Mouse (Mus musculus) erythroblast, embryonic 14.5 days (primary cell): ENCODE measurements around the gene Slc6a11. TPM values are rescaled to one million over a fixed set of nuclear protein-coding genes. Genes with fewer than 3 reads are reported as not detected.

Experiments
- H3K27me3 ChIP-seq: 2 replicates; pipeline ENCODE4 v1.6.1; 2012; ENCODE audit warnings: inconsistent platforms; ENCODE audit not compliant: control insufficient read depth
- H3K36me3 ChIP-seq: 2 replicates; pipeline ENCODE4 v1.6.1; 2012; ENCODE audit warnings: mild to moderate bottlenecking, inconsistent platforms; ENCODE audit not compliant: control insufficient read depth
- H3K4me1 ChIP-seq: 2 replicates; pipeline ENCODE4 v1.6.1; 2012; ENCODE audit warnings: inconsistent platforms; ENCODE audit not compliant: control insufficient read depth
- H3K4me3 ChIP-seq: replicated peaks from 2 replicates; pipeline ENCODE3; 2012; ENCODE audit warnings: moderate library complexity, mild to moderate bottlenecking, inconsistent platforms
- H3K9me3 ChIP-seq: 2 replicates; pipeline ENCODE4 v1.6.1; 2012; ENCODE audit warnings: low read length, inconsistent platforms, mixed read lengths; ENCODE audit not compliant: control insufficient read depth
- GATA1 ChIP-seq: IDR thresholded peaks from 2 replicates; pipeline ENCODE4 v1.6.1; 2012; ENCODE audit warnings: low read length, inconsistent platforms, mixed read lengths
- TAL1 ChIP-seq: IDR thresholded peaks from 3 replicates; pipeline ENCODE4 v1.6.1; 2012; ENCODE audit warnings: low read length, inconsistent platforms, mixed read lengths
- polyA plus RNA-seq: library from polyadenylated mRNA; stranded (reverse); fragments of >175 nt; gene quantifications from 2 replicates; pipeline ENCODE4 v1.2.3, GENCODE M21; 2012

The Slc6a11 gene
- polyA plus RNA-seq, 1 experiment = not detected

DNA sequence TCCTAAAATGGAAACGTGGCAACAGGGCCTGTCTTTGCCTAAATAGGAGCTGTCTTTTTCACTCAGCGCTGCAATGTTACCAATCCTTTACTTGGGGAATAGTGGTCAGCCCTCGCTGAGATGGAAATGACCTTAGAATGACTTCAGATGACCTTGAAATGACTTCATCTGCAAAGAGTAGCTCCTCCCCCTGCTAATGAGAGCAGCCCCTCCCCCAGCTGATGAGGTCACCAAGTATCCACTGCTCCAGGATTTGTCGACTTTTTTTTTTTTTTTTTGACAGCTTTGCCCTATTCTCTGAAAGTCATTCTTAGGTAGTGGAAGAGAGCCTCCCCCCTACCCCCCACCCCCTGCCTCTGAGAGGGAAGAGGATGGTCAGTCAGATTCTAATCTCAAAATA is 154.4 kb downstream of the Slc6a11 start:
- Histone ChIP-seq H3K4me1 (no peaks in the 10 kb centered on the region), H3K9me3 (no peaks in the 10 kb centered on the region), H3K27me3 (peaks cover 40% of the 10 kb centered on the region), H3K4me3 (no peak overlapping the region), H3K36me3 (no peaks in the 10 kb centered on the region)
- TF ChIP-seq TAL1 (no peak), GATA1 (no peak)

DNA sequence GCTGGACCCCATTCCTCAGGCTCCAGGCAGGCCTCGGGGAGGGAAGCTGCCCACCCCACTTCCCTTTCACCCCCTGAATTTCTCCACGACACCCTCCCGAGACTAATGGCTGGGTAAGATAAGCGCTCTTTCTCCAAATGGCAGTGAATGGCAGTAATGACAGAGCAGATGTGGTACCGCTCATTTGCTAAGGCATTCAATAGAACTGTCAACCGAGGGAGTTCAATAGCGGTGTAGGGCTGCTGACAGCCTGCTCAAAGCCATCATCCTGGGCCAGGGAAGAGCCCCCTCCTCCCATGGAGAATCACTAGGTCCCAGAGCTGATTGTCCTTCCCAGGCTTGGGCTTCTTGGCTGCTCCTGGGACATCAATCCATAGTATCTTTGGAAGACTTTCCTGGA is 158.1 kb downstream of the Slc6a11 start:
- no peaks in the 10 kb centered on the region for H3K36me3 ChIP-seq
- no peaks in the 10 kb centered on the region for H3K9me3 ChIP-seq
- TF ChIP-seq TAL1 (no peak), GATA1 (no peak)
- peaks cover 15% of the 10 kb centered on the region for H3K27me3 ChIP-seq
- no peak overlapping the region for H3K4me3 ChIP-seq
- no peaks in the 10 kb centered on the region for H3K4me1 ChIP-seq

DNA sequence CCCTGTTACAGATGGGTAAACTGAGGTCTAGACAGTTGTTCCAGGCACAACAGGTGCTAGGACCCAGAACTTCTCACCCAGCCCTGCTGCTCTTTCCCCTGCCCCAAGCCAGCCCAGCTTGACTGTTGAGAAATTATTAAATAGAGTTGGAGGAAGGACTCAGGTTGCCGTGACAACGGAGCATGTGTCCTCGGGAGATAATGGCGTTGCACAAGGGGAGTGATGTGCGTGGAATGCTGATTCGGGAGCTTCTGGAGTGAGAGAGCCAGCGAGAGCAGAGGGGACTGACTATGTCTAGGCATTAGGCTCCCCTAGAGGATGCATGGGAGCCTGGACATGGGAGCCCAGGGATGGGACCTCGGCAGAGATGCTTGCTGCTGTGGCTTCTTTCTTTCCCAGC is 159.1 kb downstream of the Slc6a11 start:
- H3K27me3 ChIP-seq = peaks cover 4% of the 10 kb centered on the region
- H3K4me3 ChIP-seq = no peak overlapping the region
- no peaks in the 10 kb centered on the region for H3K36me3 ChIP-seq
- no peaks in the 10 kb centered on the region for H3K9me3 ChIP-seq
- no peak for TF ChIP-seq TAL1
- TF ChIP-seq GATA1 = no peak
- H3K4me1 ChIP-seq = no peaks in the 10 kb centered on the region

DNA sequence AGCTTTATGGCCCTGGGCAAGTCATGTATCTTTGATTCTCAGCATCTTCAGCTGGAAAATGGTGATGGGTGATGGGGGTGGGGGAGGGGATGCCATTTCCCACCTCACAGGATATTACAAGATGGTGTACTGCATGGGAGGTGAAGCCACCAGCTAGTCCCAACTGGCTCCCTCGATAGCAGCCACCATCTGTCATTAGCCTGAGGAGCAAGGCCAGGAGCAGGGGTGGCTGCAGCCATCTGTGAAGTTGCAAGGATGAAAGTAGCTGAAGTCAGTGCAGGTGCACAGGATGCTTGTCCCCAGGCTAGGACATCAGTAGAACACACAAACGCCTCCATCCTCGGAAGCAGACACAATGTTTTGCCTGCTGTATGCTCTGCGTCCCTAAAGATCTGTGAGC is 159.9 kb downstream of the Slc6a11 start:
- Histone ChIP-seq H3K9me3 (no peaks in the 10 kb centered on the region), H3K36me3 (no peaks in the 10 kb centered on the region), H3K4me1 (no peaks in the 10 kb centered on the region), H3K27me3 (peaks cover 2% of the 10 kb centered on the region; the same call in 1 of the 2 replicates), H3K4me3 (no peak overlapping the region)
- TF ChIP-seq GATA1 (no peak), TAL1 (no peak)

DNA sequence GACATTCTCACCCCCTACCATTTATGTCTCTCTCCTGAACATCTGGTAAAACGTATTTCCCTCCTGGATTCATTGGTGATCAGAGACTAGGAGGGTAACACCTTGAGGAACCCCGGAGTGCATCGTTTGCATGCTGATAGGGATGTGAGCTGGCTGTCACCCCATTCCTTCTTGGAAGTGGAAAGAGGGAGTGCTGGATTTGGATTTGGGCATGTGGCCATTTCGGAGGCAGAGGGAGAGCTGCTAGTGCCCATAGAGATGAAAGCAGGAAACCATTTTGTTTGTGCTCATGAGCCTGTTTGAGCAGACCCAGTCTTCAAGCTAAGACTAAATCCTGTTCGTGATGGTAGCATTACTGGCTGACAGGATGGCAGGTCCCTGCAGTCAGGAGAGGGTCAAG is 160.4 kb downstream of the Slc6a11 start:
- H3K4me1 ChIP-seq = no peaks in the 10 kb centered on the region
- H3K27me3 ChIP-seq = peaks cover 2% of the 10 kb centered on the region; the same call in 1 of the 2 replicates
- no peaks in the 10 kb centered on the region for H3K36me3 ChIP-seq
- H3K4me3 ChIP-seq = no peak overlapping the region
- TF ChIP-seq GATA1 (no peak), TAL1 (no peak)
- H3K9me3 ChIP-seq = no peaks in the 10 kb centered on the region

DNA sequence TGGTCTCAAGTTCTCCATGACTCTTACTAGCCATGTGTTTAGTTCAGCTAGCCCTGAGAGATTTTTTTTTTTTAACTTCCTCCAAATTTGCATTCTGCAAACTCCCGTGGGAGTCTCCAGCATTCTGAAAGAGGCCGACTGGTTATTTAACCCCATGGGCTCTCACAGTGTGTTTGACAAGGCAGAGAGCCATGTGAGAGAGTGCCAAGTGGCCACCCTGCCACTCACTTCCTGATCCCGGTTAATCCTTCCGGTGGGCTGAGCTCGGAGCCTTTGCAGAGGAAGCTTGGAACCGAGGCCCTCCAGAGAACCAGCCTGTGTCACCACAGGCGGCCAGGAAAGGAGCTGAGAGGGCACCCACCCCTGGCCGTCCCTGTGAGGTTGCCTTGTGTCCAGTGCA is 162.5 kb downstream of the Slc6a11 start:
- H3K36me3 ChIP-seq = no peaks in the 10 kb centered on the region
- TF ChIP-seq GATA1 = no peak
- no peaks in the 10 kb centered on the region for H3K9me3 ChIP-seq
- H3K27me3 ChIP-seq = peaks cover 2% of the 10 kb centered on the region; the same call in 1 of the 2 replicates
- no peaks in the 10 kb centered on the region for H3K4me1 ChIP-seq
- H3K4me3 ChIP-seq = no peak overlapping the region

DNA sequence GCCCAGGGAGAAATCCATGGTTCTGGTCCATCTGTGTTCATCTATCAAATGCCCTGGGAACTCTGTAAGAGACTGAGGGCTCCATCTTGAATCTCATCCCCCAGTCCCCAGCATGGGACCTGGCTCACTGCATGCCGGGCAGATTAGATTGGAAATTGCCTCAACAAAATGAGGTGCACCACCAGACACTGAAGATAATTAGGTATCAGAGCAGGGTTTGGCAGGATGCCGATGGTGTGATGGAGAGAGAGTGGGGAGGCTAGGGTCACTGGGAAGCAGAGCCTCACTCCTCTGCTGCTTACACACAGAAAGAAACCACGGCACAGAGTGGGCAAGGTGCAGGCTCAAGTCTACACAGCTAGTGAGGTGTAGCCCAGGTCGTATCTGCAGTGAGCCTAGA is 164.0 kb downstream of the Slc6a11 start:
- TF ChIP-seq TAL1 = no peak
- TF ChIP-seq GATA1 = no peak
- H3K9me3 ChIP-seq = no peaks in the 10 kb centered on the region

DNA sequence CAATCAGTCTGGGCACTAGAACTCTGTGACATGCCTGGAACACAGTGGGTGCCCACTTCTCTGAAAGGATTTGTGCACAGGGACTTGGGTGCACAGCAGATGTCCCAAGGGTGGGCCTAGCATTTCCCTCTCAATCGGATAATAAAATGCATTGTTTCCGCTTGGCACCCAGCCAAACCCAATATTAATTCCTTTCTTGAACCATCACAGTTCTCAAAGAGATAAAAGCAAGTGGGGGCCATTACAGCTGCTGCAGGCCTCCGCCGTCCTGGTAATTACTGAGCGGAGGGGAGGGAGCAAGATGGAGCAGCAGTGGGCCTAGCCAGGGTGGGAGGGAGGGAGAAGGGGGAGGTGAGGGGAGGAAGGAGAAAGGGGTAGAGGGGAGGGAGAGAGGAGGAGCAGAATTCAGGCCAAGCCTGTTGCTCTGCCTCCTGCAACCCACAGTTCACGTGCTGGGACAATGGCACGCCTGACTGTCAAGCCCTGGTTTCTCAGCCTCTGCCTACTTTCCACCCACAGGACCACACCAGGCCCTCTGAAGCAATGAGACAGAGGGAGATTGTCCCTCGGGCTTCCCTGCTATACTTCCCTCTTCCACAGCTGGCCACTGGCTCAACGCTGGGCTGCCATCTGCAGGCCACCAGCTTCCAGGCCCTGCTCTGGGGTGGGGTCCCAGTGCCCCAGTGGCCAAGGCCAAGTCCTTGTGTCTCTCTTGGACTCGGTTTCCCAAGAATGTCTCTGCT is 166.4 kb downstream of the Slc6a11 start:
- no peaks in the 10 kb centered on the region for H3K36me3 ChIP-seq

More for the DNA sequence above, 164.0 kb downstream of the Slc6a11 start:
- Histone ChIP-seq H3K27me3 (peaks cover 2% of the 10 kb centered on the region; the same call in 1 of the 2 replicates), H3K36me3 (no peaks in the 10 kb centered on the region), H3K4me1 (no peaks in the 10 kb centered on the region), H3K4me3 (no peak overlapping the region)

More for the DNA sequence above, 166.4 kb downstream of the Slc6a11 start:
- Histone ChIP-seq H3K27me3 (no peaks in the 10 kb centered on the region), H3K4me1 (no peaks in the 10 kb centered on the region), H3K4me3 (no peak overlapping the region), H3K9me3 (no peaks in the 10 kb centered on the region)
- TF ChIP-seq TAL1 (no peak), GATA1 (no peak)

Other genes with a start within 250 kb of the Slc6a11 start
- gene Atp2b2, start 88.6 kb upstream of the Slc6a11 start, polyA plus RNA-seq = not detected in 2 replicates
- gene Slc6a1, start 151.4 kb downstream of the Slc6a11 start, polyA plus RNA-seq = not detected in 2 replicates